Mouse (Mus musculus): ENCODE results near the gene Nol6. TPM values are rescaled to one million over a fixed set of nuclear protein-coding genes. Genes with fewer than 3 reads are reported as not detected.

Nol6 gene
- polyA plus RNA-seq, 1 experiment from 2014 or later: 35.8 TPM

DNA sequence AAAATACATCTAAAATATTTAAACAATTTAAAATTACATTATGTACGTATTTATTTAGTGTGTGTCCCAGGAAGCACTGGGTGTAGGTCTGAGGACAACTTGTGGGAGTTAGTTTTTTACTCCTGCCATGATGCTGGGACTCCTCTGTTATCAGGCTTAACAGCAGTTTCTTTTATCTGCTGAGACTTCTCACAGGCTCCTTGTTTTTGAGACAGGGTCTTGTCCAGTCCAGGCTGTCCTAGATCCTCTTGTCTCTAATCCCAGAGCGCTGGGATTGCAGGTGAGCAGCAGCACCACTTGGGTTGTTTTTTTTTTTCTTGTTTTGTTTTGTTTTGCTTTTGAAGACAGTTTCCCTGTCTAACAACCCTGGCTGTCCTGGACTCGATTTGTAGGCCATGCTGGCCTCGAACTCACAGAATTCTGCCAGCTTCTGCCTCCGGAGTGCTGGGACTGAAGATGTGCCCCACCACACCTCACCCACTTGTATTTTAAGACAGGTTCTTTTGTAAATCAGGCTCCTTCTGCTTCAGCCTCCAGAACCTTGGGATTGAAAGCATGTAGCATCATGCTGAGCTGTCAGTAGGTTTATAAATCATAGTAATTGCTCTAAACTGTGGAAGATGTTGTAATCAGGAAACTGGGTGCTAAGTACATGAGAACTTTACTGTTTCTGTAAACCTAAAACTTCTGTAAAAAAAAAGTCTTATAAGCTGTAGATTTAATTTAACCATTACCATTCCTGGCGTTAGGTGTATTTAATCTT lies 9.5 kb upstream of the Nol6 start:
- WGBS: 72% methylated on average over 6 of the region's 6 CpGs
- H3K9me3 ChIP-seq (ENCODE audit: control insufficient read depth, low read length): no peaks in the 10 kb centered on the region
- peaks cover 3% of the 10 kb centered on the region; the same call in 1 of the 2 replicates for H3K36me3 ChIP-seq (ENCODE audit: control insufficient read depth, insufficient read depth, low read length)
- ATAC-seq (replicated peaks; ENCODE audit: low FRiP score) (no peak; the same call in 1 of the 2 replicates), DNase-seq (ENCODE audit: low spot score) (no peak)
- peaks cover 28% of the 10 kb centered on the region for H3K4me1 ChIP-seq (replicated peaks; ENCODE audit: control insufficient read depth, insufficient read depth, low read length)
- H3K27ac ChIP-seq (ENCODE audit: low read depth, low read length): peak overlapping the region; percentile 36
- H3K4me2 ChIP-seq: 0 out of 2 replicates have a peak overlapping the region, but pooled peaks have one; percentile 8
- H3K4me3 ChIP-seq (ENCODE audit: low read depth, low read length): no peak overlapping the region
- no peaks in the 10 kb centered on the region for H3K27me3 ChIP-seq (replicated peaks; ENCODE audit: control insufficient read depth, insufficient read depth, low read length)
- H3K9ac ChIP-seq (ENCODE audit: low read depth, low read length): no peak overlapping the region

DNA sequence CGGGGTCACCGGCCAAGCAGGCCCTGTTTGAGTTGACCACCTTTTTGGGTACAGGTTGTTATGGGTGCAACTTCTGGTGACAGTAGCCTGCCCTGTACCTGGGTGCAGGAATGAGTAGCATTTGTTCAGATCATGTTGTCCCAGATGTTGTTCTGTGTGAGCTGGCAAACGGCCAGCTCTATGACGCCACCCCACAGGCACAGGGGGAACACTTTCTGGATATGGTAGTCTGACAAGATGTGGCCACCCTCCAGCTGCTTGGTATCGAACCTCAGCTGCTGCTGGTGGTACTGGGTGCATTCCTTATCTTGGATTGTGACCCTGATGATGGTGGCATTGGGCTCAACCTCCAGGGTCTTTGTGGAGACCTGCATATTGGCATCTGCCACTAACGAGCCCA lies 8.2 kb upstream of the Nol6 start:
- peak overlapping the region; percentile 30; the same call in 1 of the 2 replicates for H3K9ac ChIP-seq (ENCODE audit: low read depth, low read length)
- DNase-seq (ENCODE audit: low spot score) (no peak), ATAC-seq (replicated peaks; ENCODE audit: low FRiP score) (no peak)
- H3K4me2 ChIP-seq: no peak overlapping the region
- no peaks in the 10 kb centered on the region for H3K36me3 ChIP-seq (ENCODE audit: control insufficient read depth, insufficient read depth, low read length)
- WGBS: 74% methylated on average over 6 of the region's 6 CpGs
- peaks cover 28% of the 10 kb centered on the region for H3K4me1 ChIP-seq (replicated peaks; ENCODE audit: control insufficient read depth, insufficient read depth, low read length)
- H3K4me3 ChIP-seq (ENCODE audit: low read depth, low read length): no peak overlapping the region
- peak overlapping the region; percentile 58; the same call in 1 of the 2 replicates for H3K27ac ChIP-seq (ENCODE audit: low read depth, low read length)
- H3K27me3 ChIP-seq (replicated peaks; ENCODE audit: control insufficient read depth, insufficient read depth, low read length): no peaks in the 10 kb centered on the region
- no peaks in the 10 kb centered on the region for H3K9me3 ChIP-seq (ENCODE audit: control insufficient read depth, low read length)

DNA sequence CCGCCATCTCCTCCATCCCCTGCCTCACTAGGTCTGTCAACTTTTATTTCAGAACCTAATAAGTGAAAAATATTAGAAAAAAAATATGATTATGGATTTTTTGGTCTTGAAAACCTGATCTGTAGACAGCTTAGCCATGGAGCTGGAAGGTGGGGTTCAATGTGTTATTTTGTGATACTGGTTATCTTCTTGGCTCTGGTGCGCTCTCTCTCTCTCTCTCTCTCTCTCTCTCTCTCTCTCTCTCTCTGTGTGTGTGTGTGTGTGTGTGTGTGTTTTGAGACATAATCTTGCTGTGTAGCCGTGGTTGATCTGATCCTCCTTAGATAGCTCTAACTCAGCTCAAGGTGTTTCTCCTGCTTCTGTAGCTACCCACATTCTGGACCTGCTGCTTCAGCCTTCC lies 5.6 kb upstream of the Nol6 start:
- Histone ChIP-seq H3K36me3 (ENCODE audit: control insufficient read depth, insufficient read depth, low read length) (no peaks in the 10 kb centered on the region), H3K4me1 (replicated peaks; ENCODE audit: control insufficient read depth, insufficient read depth, low read length) (peaks cover 24% of the 10 kb centered on the region), H3K9me3 (ENCODE audit: control insufficient read depth, low read length) (no peaks in the 10 kb centered on the region), H3K4me2 (peak overlapping the region; percentile 41), H3K9ac (ENCODE audit: low read depth, low read length) (no peak overlapping the region), H3K27me3 (replicated peaks; ENCODE audit: control insufficient read depth, insufficient read depth, low read length) (no peaks in the 10 kb centered on the region), H3K27ac (ENCODE audit: low read depth, low read length) (peak overlapping the region; percentile 65), H3K4me3 (ENCODE audit: low read depth, low read length) (no peak overlapping the region)
- DNase-seq (ENCODE audit: low spot score): no peak
- WGBS: 53% methylated on average over 3 of the region's 3 CpGs
- ATAC-seq (replicated peaks; ENCODE audit: low FRiP score): peak; percentile 88

DNA sequence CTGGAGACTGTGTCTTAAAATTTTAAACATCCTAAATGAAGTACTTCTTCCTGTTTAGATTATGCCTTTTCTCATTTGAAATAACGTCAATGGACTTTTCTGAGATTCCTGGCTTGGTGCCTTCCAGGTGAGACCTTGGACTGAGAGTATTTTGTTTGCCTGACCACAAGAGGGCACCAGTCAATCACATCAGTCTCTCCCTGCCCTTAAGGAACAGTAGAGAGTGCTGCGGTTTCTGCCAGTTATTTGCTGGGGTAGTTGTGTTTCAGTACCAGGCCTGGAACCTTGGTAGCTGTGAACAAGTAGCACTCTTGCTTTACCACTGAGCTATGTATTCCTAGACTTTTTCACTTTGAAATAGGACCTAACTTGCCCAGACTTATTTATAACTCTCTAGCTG lies 5.2 kb upstream of the Nol6 start:
- Histone ChIP-seq H3K36me3 (ENCODE audit: control insufficient read depth, insufficient read depth, low read length) (no peaks in the 10 kb centered on the region), H3K27ac (ENCODE audit: low read depth, low read length) (peak overlapping the region; percentile 65), H3K4me2 (peak overlapping the region; percentile 41), H3K4me3 (ENCODE audit: low read depth, low read length) (no peak overlapping the region), H3K4me1 (replicated peaks; ENCODE audit: control insufficient read depth, insufficient read depth, low read length) (peaks cover 20% of the 10 kb centered on the region), H3K27me3 (replicated peaks; ENCODE audit: control insufficient read depth, insufficient read depth, low read length) (no peaks in the 10 kb centered on the region), H3K9me3 (ENCODE audit: control insufficient read depth, low read length) (no peaks in the 10 kb centered on the region), H3K9ac (ENCODE audit: low read depth, low read length) (no peak overlapping the region)
- no peak for DNase-seq (ENCODE audit: low spot score)
- ATAC-seq (replicated peaks; ENCODE audit: low FRiP score): peak; percentile 86
- whole genome bisulfite sequencing: 8% methylated on average over 2 of the region's 2 CpGs

DNA sequence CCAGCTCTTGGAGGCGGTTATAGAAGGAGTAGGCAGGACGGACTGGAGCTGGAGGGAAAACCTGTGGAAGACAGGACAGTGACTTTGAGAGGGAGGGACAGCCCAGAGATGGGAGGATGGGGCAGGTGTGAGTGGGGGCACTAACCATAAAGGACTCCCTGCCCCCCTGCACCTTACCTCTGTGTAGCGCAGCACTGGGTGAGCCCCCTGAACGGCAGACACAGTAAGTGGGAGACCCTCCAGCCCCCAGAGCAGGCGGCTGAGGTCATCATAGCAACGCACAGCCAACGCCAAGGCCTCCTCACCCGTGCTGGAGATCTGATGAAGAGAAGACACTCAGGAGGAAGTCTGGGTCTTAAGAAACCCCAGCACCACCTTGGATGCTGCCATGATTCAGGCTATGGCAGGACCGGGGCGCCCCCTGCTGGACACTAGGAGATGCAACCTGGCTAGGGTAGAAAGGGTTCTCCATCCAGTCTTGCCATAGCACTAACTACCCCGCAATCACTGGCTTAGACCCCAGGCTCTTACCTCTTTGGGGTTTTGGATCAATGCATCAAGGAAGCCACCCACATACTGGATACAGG lies 5.5 kb downstream of the Nol6 start:
- Histone ChIP-seq H3K4me2 (no peak overlapping the region), H3K27ac (ENCODE audit: low read depth, low read length) (no peak overlapping the region), H3K9me3 (ENCODE audit: control insufficient read depth, low read length) (no peaks in the 10 kb centered on the region), H3K36me3 (ENCODE audit: control insufficient read depth, insufficient read depth, low read length) (peaks cover 56% of the 10 kb centered on the region), H3K4me1 (replicated peaks; ENCODE audit: control insufficient read depth, insufficient read depth, low read length) (peaks cover 6% of the 10 kb centered on the region), H3K9ac (ENCODE audit: low read depth, low read length) (no peak overlapping the region), H3K4me3 (ENCODE audit: low read depth, low read length) (no peak overlapping the region), H3K27me3 (replicated peaks; ENCODE audit: control insufficient read depth, insufficient read depth, low read length) (no peaks in the 10 kb centered on the region)
- ATAC-seq (replicated peaks; ENCODE audit: low FRiP score): peak; percentile 52
- WGBS: 74% methylated on average over 11 of the region's 11 CpGs
- DNase-seq (ENCODE audit: low spot score): no peak

DNA sequence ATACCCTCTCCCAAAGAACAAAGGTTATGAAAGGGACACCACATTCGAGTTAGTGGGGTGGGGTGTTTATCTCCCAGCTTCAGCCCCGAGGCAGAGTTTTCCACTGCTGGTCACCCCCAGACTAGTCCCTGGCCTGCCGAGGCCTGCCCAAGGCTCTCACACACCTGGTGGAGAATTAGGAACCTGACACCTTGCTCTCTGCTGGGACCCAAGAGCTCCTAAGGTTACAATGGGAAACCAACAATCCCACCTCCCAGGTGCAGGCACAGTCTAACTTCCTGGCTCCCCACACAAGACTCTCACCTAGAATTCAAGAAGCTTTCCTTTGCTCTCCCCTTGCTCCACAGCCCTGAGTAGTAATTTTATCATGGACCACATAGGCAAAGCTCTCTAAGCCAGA lies 7.4 kb downstream of the Nol6 start:
- Histone ChIP-seq H3K9me3 (ENCODE audit: control insufficient read depth, low read length) (no peaks in the 10 kb centered on the region), H3K4me2 (no peak overlapping the region), H3K36me3 (ENCODE audit: control insufficient read depth, insufficient read depth, low read length) (peaks cover 53% of the 10 kb centered on the region), H3K4me3 (ENCODE audit: low read depth, low read length) (no peak overlapping the region), H3K9ac (ENCODE audit: low read depth, low read length) (no peak overlapping the region), H3K4me1 (replicated peaks; ENCODE audit: control insufficient read depth, insufficient read depth, low read length) (no peaks in the 10 kb centered on the region), H3K27me3 (replicated peaks; ENCODE audit: control insufficient read depth, insufficient read depth, low read length) (no peaks in the 10 kb centered on the region), H3K27ac (ENCODE audit: low read depth, low read length) (no peak overlapping the region)
- 79% methylated on average over 3 of the region's 3 CpGs for WGBS
- DNase-seq (ENCODE audit: low spot score): no peak
- ATAC-seq (replicated peaks; ENCODE audit: low FRiP score): no peak

DNA sequence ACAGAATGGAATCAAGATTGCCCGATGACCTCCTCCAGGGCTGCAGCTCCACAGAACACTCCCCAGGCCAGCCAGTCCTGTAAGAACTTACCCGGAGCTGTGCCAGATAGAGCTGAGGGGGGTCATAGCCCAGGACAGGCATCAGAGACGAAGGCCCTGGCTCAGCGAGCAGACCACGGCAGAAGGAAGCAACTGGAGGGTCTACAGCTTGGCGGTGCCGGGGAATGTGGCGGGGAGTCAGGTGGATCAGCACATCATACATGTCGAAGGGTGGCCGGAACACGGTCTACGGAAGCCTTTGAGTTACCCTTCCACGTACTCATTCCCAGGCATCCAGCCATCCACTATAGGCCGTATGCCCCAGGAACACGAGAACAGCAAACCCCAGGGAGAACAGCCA lies 8.5 kb downstream of the Nol6 start:
- Histone ChIP-seq H3K9me3 (ENCODE audit: control insufficient read depth, low read length) (no peaks in the 10 kb centered on the region), H3K4me2 (no peak overlapping the region), H3K4me1 (replicated peaks; ENCODE audit: control insufficient read depth, insufficient read depth, low read length) (no peaks in the 10 kb centered on the region), H3K27me3 (replicated peaks; ENCODE audit: control insufficient read depth, insufficient read depth, low read length) (no peaks in the 10 kb centered on the region), H3K36me3 (ENCODE audit: control insufficient read depth, insufficient read depth, low read length) (peaks cover 45% of the 10 kb centered on the region), H3K27ac (ENCODE audit: low read depth, low read length) (no peak overlapping the region), H3K9ac (ENCODE audit: low read depth, low read length) (no peak overlapping the region), H3K4me3 (ENCODE audit: low read depth, low read length) (no peak overlapping the region)
- 94% methylated on average over 15 of the region's 15 CpGs for WGBS
- no peak for DNase-seq (ENCODE audit: low spot score)
- ATAC-seq (replicated peaks; ENCODE audit: low FRiP score): no peak

DNA sequence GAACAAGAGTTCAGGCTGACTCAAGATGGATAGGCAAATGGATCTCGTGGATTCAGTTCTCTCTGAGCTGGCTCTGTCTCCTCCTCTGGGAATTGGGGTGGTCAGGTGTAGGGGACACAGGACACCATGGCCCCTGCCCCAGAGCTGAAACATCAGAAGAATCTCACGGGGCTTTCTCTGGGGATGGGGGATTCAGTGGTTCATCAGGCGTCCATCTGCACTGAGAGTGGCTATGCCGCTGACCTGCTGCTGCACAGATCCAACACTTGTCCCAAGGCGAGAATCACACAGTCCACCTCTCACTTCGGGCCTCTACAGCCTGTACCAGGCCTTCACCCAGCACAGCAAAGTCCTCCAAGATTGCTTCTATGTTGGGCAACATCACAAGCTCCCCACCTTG lies 9.2 kb downstream of the Nol6 start:
- Histone ChIP-seq H3K36me3 (ENCODE audit: control insufficient read depth, insufficient read depth, low read length) (peaks cover 41% of the 10 kb centered on the region), H3K4me2 (no peak overlapping the region), H3K4me1 (replicated peaks; ENCODE audit: control insufficient read depth, insufficient read depth, low read length) (no peaks in the 10 kb centered on the region), H3K9me3 (ENCODE audit: control insufficient read depth, low read length) (no peaks in the 10 kb centered on the region), H3K27me3 (replicated peaks; ENCODE audit: control insufficient read depth, insufficient read depth, low read length) (no peaks in the 10 kb centered on the region), H3K27ac (ENCODE audit: low read depth, low read length) (no peak overlapping the region), H3K4me3 (ENCODE audit: low read depth, low read length) (no peak overlapping the region), H3K9ac (ENCODE audit: low read depth, low read length) (no peak overlapping the region)
- DNase-seq (ENCODE audit: low spot score) (no peak), ATAC-seq (replicated peaks; ENCODE audit: low FRiP score) (no peak)
- 89% methylated on average over 6 of the region's 6 CpGs for WGBS
